ENCODE assay signal across 14 mouse cellular contexts in the genomic region with DNA sequence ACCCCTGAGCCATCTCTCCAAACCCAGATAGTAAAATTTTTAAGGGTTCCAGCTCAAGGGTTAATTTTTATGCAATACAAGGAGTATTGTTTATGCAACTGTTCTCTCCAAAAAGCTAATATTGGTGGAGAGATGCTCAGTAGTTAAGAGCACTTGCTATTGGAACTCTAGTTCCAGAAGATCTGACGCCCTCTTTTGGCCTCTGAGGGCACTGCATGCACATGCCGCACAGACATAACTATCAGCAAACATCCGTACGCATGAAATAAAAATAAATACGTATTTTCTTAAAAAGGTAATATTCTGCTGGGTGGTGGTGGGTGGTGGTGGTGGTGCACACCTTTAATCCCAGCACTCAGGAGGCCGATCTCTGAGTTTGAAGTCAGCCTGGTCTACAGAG.
"Had no signal": no experiment of that assay in that cellular context is flagged by ENCODE, and none has a peak within 500 bp of the region (broad histone marks: within the 10 kb centered on the region; RNA-seq: fewer than 3 reads in every experiment).

No protein-coding gene starts in this region.

- H3K9me3 ChIP-seq: limb, embryonic 13.5 days; liver, embryonic 13.5 days; midbrain, embryonic 13.5 days had no signal

- H3K4me1 ChIP-seq: liver, embryonic 13.5 days; midbrain, embryonic 13.5 days had no signal

- DNase-seq: kidney, adult 9 months; kidney, postnatal 14 days; kidney, postnatal 4 days; layer of hippocampus, adult 9-11 months; layer of hippocampus, postnatal 36 days; liver, embryonic 13.5 days; lung, embryonic 14.5 days; thymus, postnatal 36 days had no signal

- H3K9ac ChIP-seq: limb, embryonic 13.5 days; liver, embryonic 13.5 days; lung, embryonic 14.5 days; midbrain, embryonic 13.5 days had no signal

- H3K27ac ChIP-seq: left cerebral cortex, adult 2 months; limb, embryonic 13.5 days; liver, embryonic 13.5 days; macrophage; midbrain, embryonic 13.5 days had no signal

- H3K4me3 ChIP-seq: left cerebral cortex, adult 2 months; limb, embryonic 13.5 days; liver, embryonic 13.5 days; midbrain, embryonic 13.5 days had no signal

- H3K27me3 ChIP-seq: liver, embryonic 13.5 days; midbrain, embryonic 13.5 days had no signal

- H3K4me2 ChIP-seq: limb, embryonic 13.5 days; liver, embryonic 13.5 days; lung, embryonic 14.5 days; midbrain, embryonic 13.5 days had no signal

- H3K36me3 ChIP-seq: limb, embryonic 13.5 days; liver, embryonic 13.5 days; midbrain, embryonic 13.5 days had no signal

- ATAC-seq: intestine, postnatal 0 days; lung, postnatal 0 days; midbrain, embryonic 13.5 days had no signal
